Mouse (Mus musculus) right cerebral cortex, postnatal 10 days (tissue): ENCODE results near the gene Tnni3k.
A peak's percentile ranks its signal among the peaks of the same experiment; 100 is the strongest.

ENCODE experiments used
- DNase-seq, 2 experiments: peaks; one replicate each; pipeline ENCODE4 v3.0.0; 2021; ENCODE audit warnings: low spot score in 2 of 2

Tnni3k gene

GRCm38 (mm10) chr3:155055231-155055916, at the start of gene Tnni3k:
Gene Tnni3k (minus strand): TSS chr3:155055407.
- no peak for DNase-seq

- no peak for DNase-seq
Measured at GRCm38 (mm10) chr3:155099266-155099665, 44.1 kb upstream of the Tnni3k start.

- peak; percentile 96 for DNase-seq
Measured at GRCm38 (mm10) chr3:155093116-155093956, 38.1 kb upstream of the Tnni3k start, which contains the start of the genes Fpgt and Lrriq3. Gene Fpgt (minus strand): TSS chr3:155093403. Gene Lrriq3 (plus strand): TSS chr3:155093434.

GRCm38 (mm10) chr3:155092081-155092480, 36.9 kb upstream of the Tnni3k start:
- no peak for DNase-seq

- no peak for DNase-seq
Measured at GRCm38 (mm10) chr3:155077908-155078307, 22.7 kb upstream of the Tnni3k start.

GRCm38 (mm10) chr3:155059449-155059822, 4.2 kb upstream of the Tnni3k start:
- no peak for DNase-seq

GRCm38 (mm10) chr3:155058800-155059448, 3.7 kb upstream of the Tnni3k start:
- no peak for DNase-seq

- DNase-seq = no peak
Measured at GRCm38 (mm10) chr3:155057566-155057965, 2.4 kb upstream of the Tnni3k start.

GRCm38 (mm10) chr3:155056606-155057005, 1.4 kb upstream of the Tnni3k start:
- no peak for DNase-seq

- DNase-seq = no peak
Measured at GRCm38 (mm10) chr3:155053189-155053588, 2.0 kb downstream of the Tnni3k start.

GRCm38 (mm10) chr3:155052021-155052420, 3.2 kb downstream of the Tnni3k start:
- DNase-seq = no peak

- no peak for DNase-seq
Measured at GRCm38 (mm10) chr3:155039012-155039836, 16.0 kb downstream of the Tnni3k start.

- DNase-seq = no peak
Measured at GRCm38 (mm10) chr3:155034323-155034722, 20.9 kb downstream of the Tnni3k start.

GRCm38 (mm10) chr3:155030200-155030599, 25.0 kb downstream of the Tnni3k start:
- DNase-seq = peak; percentile 23 to 64

GRCm38 (mm10) chr3:155002781-155003180, 52.4 kb downstream of the Tnni3k start:
- DNase-seq = no peak

- DNase-seq = no peak
Measured at GRCm38 (mm10) chr3:155001056-155001455, 54.2 kb downstream of the Tnni3k start.

GRCm38 (mm10) chr3:154992678-154993077, 62.5 kb downstream of the Tnni3k start:
- no peak for DNase-seq

GRCm38 (mm10) chr3:154979101-154979500, 76.1 kb downstream of the Tnni3k start:
- DNase-seq = no peak

- DNase-seq = no peak
Measured at GRCm38 (mm10) chr3:154971626-154972025, 83.6 kb downstream of the Tnni3k start.

- DNase-seq = no peak
Measured at GRCm38 (mm10) chr3:154970981-154971380, 84.2 kb downstream of the Tnni3k start.

GRCm38 (mm10) chr3:154961284-154961683, 93.9 kb downstream of the Tnni3k start:
- peak; percentile 28 to 59 for DNase-seq
